Mouse (Mus musculus): ENCODE data around the gene Pcgf6. TPM values are rescaled to one million over a fixed set of nuclear protein-coding genes. Genes with fewer than 3 reads are reported as not detected.
A peak's percentile ranks its signal among the peaks of the same experiment; 100 is the strongest.

Gene Pcgf6
- polyA plus RNA-seq, 1 experiment from 2014 or later, result 31.2 TPM

GRCm38 (mm10) chr19:47049840-47050239, 866 bp downstream of the Pcgf6 start:
- 8% methylated on average over 7 of the region's 7 CpGs for WGBS
- Histone ChIP-seq H3K9me3 (no peaks in the 10 kb centered on the region), H3K4me2 (replicated peaks) (peak overlapping the region; percentile 74), H3K36me3 (peaks cover 28% of the 10 kb centered on the region), H3K4me1 (replicated peaks) (peaks cover 16% of the 10 kb centered on the region), H3K9ac (replicated peaks) (peak overlapping the region; percentile 80), H3K27me3 (no peaks in the 10 kb centered on the region), H3K4me3 (replicated peaks) (peak overlapping the region; percentile 63), H3K27ac (peak overlapping the region; percentile 90)
- peak; percentile 50; the same call in 1 of the 2 replicates for ATAC-seq

- Histone ChIP-seq H3K27ac (no peak overlapping the region), H3K9ac (replicated peaks) (peak overlapping the region; percentile 80; the same call in 1 of the 2 replicates), H3K4me1 (replicated peaks) (peaks cover 16% of the 10 kb centered on the region), H3K9me3 (no peaks in the 10 kb centered on the region), H3K4me2 (replicated peaks) (peak overlapping the region; percentile 74), H3K27me3 (no peaks in the 10 kb centered on the region), H3K4me3 (replicated peaks) (peak overlapping the region; percentile 63; the same call in 1 of the 2 replicates), H3K36me3 (peaks cover 35% of the 10 kb centered on the region)
- 62% methylated on average over 4 of the region's 4 CpGs for WGBS
- no peak for ATAC-seq
Observed at GRCm38 (mm10) chr19:47049061-47049460, 1.6 kb downstream of the Pcgf6 start.

GRCm38 (mm10) chr19:47047236-47047833, 3.4 kb downstream of the Pcgf6 start:
- H3K27ac ChIP-seq, result no peak overlapping the region
- H3K4me3 ChIP-seq (replicated peaks), result no peak overlapping the region
- WGBS, result 91% methylated on average over 13 of the region's 13 CpGs
- H3K4me1 ChIP-seq (replicated peaks), result peaks cover 16% of the 10 kb centered on the region
- no peak overlapping the region for H3K4me2 ChIP-seq (replicated peaks)
- ATAC-seq, result no peak
- no peak overlapping the region for H3K9ac ChIP-seq (replicated peaks)
- H3K9me3 ChIP-seq, result no peaks in the 10 kb centered on the region
- no peaks in the 10 kb centered on the region for H3K27me3 ChIP-seq
- H3K36me3 ChIP-seq, result peaks cover 40% of the 10 kb centered on the region

- no peak overlapping the region for H3K4me3 ChIP-seq (replicated peaks)
- H3K27ac ChIP-seq, result no peak overlapping the region
- ATAC-seq, result no peak
- WGBS, result 97% methylated on average over 1 of the region's 1 CpGs
- H3K4me2 ChIP-seq (replicated peaks), result no peak overlapping the region
- H3K4me1 ChIP-seq (replicated peaks), result peaks cover 16% of the 10 kb centered on the region
- H3K36me3 ChIP-seq, result peaks cover 43% of the 10 kb centered on the region
- H3K27me3 ChIP-seq, result no peaks in the 10 kb centered on the region
- H3K9me3 ChIP-seq, result no peaks in the 10 kb centered on the region
- no peak overlapping the region for H3K9ac ChIP-seq (replicated peaks)
Observed at GRCm38 (mm10) chr19:47046343-47046742, 4.4 kb downstream of the Pcgf6 start.

- Histone ChIP-seq H3K9me3 (no peaks in the 10 kb centered on the region), H3K4me1 (replicated peaks) (no peaks in the 10 kb centered on the region; the same call in 1 of the 2 replicates), H3K4me3 (replicated peaks) (no peak overlapping the region), H3K36me3 (peaks cover 66% of the 10 kb centered on the region), H3K27me3 (no peaks in the 10 kb centered on the region), H3K9ac (replicated peaks) (no peak overlapping the region), H3K27ac (no peak overlapping the region), H3K4me2 (replicated peaks) (no peak overlapping the region)
- WGBS, result 98% methylated on average over 3 of the region's 3 CpGs
- ATAC-seq, result no peak
Observed at GRCm38 (mm10) chr19:47043608-47044007, 7.1 kb downstream of the Pcgf6 start.

GRCm38 (mm10) chr19:47040720-47041473, 9.8 kb downstream of the Pcgf6 start:
- H3K4me2 ChIP-seq (replicated peaks), result no peak overlapping the region
- no peak for ATAC-seq
- no peaks in the 10 kb centered on the region for H3K4me1 ChIP-seq (replicated peaks)
- H3K9ac ChIP-seq (replicated peaks), result no peak overlapping the region
- H3K4me3 ChIP-seq (replicated peaks), result no peak overlapping the region
- H3K9me3 ChIP-seq, result no peaks in the 10 kb centered on the region
- no peaks in the 10 kb centered on the region for H3K27me3 ChIP-seq
- peaks cover 64% of the 10 kb centered on the region for H3K36me3 ChIP-seq
- 96% methylated on average over 3 of the region's 3 CpGs for WGBS
- no peak overlapping the region for H3K27ac ChIP-seq

GRCm38 (mm10) chr19:47036596-47036995, 14.1 kb downstream of the Pcgf6 start:
- WGBS, result 91% methylated on average over 3 of the region's 3 CpGs
- no peaks in the 10 kb centered on the region for H3K27me3 ChIP-seq
- no peak overlapping the region for H3K27ac ChIP-seq
- no peak overlapping the region for H3K4me2 ChIP-seq (replicated peaks)
- H3K36me3 ChIP-seq, result peaks cover 71% of the 10 kb centered on the region
- no peaks in the 10 kb centered on the region for H3K9me3 ChIP-seq
- H3K9ac ChIP-seq (replicated peaks), result no peak overlapping the region
- no peak overlapping the region for H3K4me3 ChIP-seq (replicated peaks)
- no peak for ATAC-seq
- no peaks in the 10 kb centered on the region for H3K4me1 ChIP-seq (replicated peaks)

GRCm38 (mm10) chr19:47034916-47035315, 15.8 kb downstream of the Pcgf6 start:
- peaks cover 56% of the 10 kb centered on the region for H3K36me3 ChIP-seq
- 0 out of 2 replicates have a peak, but pooled peaks cover 2% of the 10 kb centered on the region for H3K4me1 ChIP-seq (replicated peaks)
- H3K27me3 ChIP-seq, result no peaks in the 10 kb centered on the region
- 94% methylated on average over 4 of the region's 4 CpGs for WGBS
- H3K4me2 ChIP-seq (replicated peaks), result no peak overlapping the region
- no peaks in the 10 kb centered on the region for H3K9me3 ChIP-seq
- no peak overlapping the region for H3K27ac ChIP-seq
- no peak for ATAC-seq
- no peak overlapping the region for H3K9ac ChIP-seq (replicated peaks)
- no peak overlapping the region for H3K4me3 ChIP-seq (replicated peaks)

- H3K27ac ChIP-seq, result no peak overlapping the region
- no peaks in the 10 kb centered on the region for H3K9me3 ChIP-seq
- no peaks in the 10 kb centered on the region for H3K27me3 ChIP-seq
- 0 out of 2 replicates have a peak, but pooled peaks cover 5% of the 10 kb centered on the region for H3K4me1 ChIP-seq (replicated peaks)
- WGBS, result 95% methylated on average over 6 of the region's 6 CpGs
- no peak overlapping the region for H3K9ac ChIP-seq (replicated peaks)
- H3K4me2 ChIP-seq (replicated peaks), result no peak overlapping the region
- H3K36me3 ChIP-seq, result peaks cover 40% of the 10 kb centered on the region
- no peak overlapping the region for H3K4me3 ChIP-seq (replicated peaks)
- no peak for ATAC-seq
Observed at GRCm38 (mm10) chr19:47031770-47032169, 18.9 kb downstream of the Pcgf6 start.

- Histone ChIP-seq H3K9ac (replicated peaks) (no peak overlapping the region), H3K4me3 (replicated peaks) (no peak overlapping the region), H3K4me2 (replicated peaks) (no peak overlapping the region), H3K27ac (peak overlapping the region; percentile 79), H3K36me3 (peaks cover 45% of the 10 kb centered on the region), H3K27me3 (no peaks in the 10 kb centered on the region), H3K9me3 (no peaks in the 10 kb centered on the region), H3K4me1 (replicated peaks) (0 out of 2 replicates have a peak, but pooled peaks cover 5% of the 10 kb centered on the region)
- WGBS, result 49% methylated on average over 9 of the region's 9 CpGs
- no peak for ATAC-seq
Observed at GRCm38 (mm10) chr19:47029796-47030195, 20.9 kb downstream of the Pcgf6 start.

GRCm38 (mm10) chr19:47026513-47026912, 24.2 kb downstream of the Pcgf6 start:
- Histone ChIP-seq H3K27ac (no peak overlapping the region), H3K9me3 (no peaks in the 10 kb centered on the region), H3K4me3 (replicated peaks) (no peak overlapping the region), H3K4me2 (replicated peaks) (no peak overlapping the region), H3K27me3 (no peaks in the 10 kb centered on the region), H3K4me1 (replicated peaks) (0 out of 2 replicates have a peak, but pooled peaks cover 5% of the 10 kb centered on the region), H3K9ac (replicated peaks) (no peak overlapping the region), H3K36me3 (peaks cover 59% of the 10 kb centered on the region)
- 87% methylated on average over 4 of the region's 4 CpGs for WGBS
- no peak for ATAC-seq

- Histone ChIP-seq H3K9ac (replicated peaks) (no peak overlapping the region), H3K27me3 (no peaks in the 10 kb centered on the region), H3K36me3 (peaks cover 72% of the 10 kb centered on the region), H3K9me3 (no peaks in the 10 kb centered on the region), H3K4me3 (replicated peaks) (no peak overlapping the region), H3K4me1 (replicated peaks) (peaks cover 11% of the 10 kb centered on the region), H3K27ac (no peak overlapping the region), H3K4me2 (replicated peaks) (no peak overlapping the region)
- ATAC-seq, result no peak
- WGBS, result 87% methylated on average over 10 of the region's 10 CpGs
Observed at GRCm38 (mm10) chr19:47024954-47025353, 25.8 kb downstream of the Pcgf6 start.

All from midbrain, embryonic 13.5 days (tissue).